Mouse (Mus musculus) forebrain, postnatal 0 days (tissue): ENCODE measurements around the gene H2al1o. TPM values are rescaled to one million over a fixed set of nuclear protein-coding genes. Genes with fewer than 3 reads are reported as not detected.
"Not testable (repeated sequence)": the region's sequence is repeated elsewhere in the genome, so short reads cannot be mapped to it uniquely, and the experiment has no call there.

Experiments used
- ATAC-seq: fragments of 200-750 bp; cut with Nextera tagmentation; 2 replicates; pipeline ENCODE4 v1.8.0; 2017; ENCODE audit warnings: mild to moderate bottlenecking, moderate library complexity
- DNase-seq: peaks from one replicate; pipeline ENCODE4 v3.0.0-alpha.2; 2015
- H3K27ac ChIP-seq: fragments of 300-500 bp; sonication (generic); 2 replicates; pipeline ENCODE4 v1.5.1; 2014; ENCODE audit warnings: low read depth, mild to moderate bottlenecking, antibody characterized with exemption, low read length, moderate library complexity, mixed read lengths
- H3K27me3 ChIP-seq: fragments of 300-500 bp; sonication (generic); 2 replicates; pipeline ENCODE4 v1.6.1; 2014; ENCODE audit warnings: mild to moderate bottlenecking, low read length, mixed read lengths; ENCODE audit not compliant: insufficient read depth
- H3K36me3 ChIP-seq: fragments of 300-500 bp; sonication (generic); 2 replicates; pipeline ENCODE4 v1.6.1; 2014; ENCODE audit warnings: mild to moderate bottlenecking, moderate library complexity; ENCODE audit not compliant: insufficient read depth
- H3K4me1 ChIP-seq: fragments of 300-500 bp; sonication (generic); 2 replicates; pipeline ENCODE4 v1.6.1; 2014; ENCODE audit warnings: antibody characterized with exemption; ENCODE audit not compliant: insufficient read depth
- H3K4me2 ChIP-seq: fragments of 300-500 bp; sonication (generic); 2 replicates; pipeline ENCODE4 v1.6.1; 2014; ENCODE audit warnings: low read depth, mild to moderate bottlenecking, moderate library complexity
- H3K4me3 ChIP-seq: fragments of 300-500 bp; sonication (generic); 2 replicates; pipeline ENCODE4 v1.5.1; 2014; ENCODE audit warnings: low read depth, low read length, mixed read lengths
- H3K9ac ChIP-seq: fragments of 300-500 bp; sonication (generic); 2 replicates; pipeline ENCODE4 v1.6.1; 2014; ENCODE audit warnings: mild to moderate bottlenecking
- H3K9me3 ChIP-seq: fragments of 300-500 bp; sonication (generic); 2 replicates; pipeline ENCODE4 v1.6.1; 2016; ENCODE audit warnings: low read length
- CTCF ChIP-seq: sonication (generic); IDR thresholded peaks from 2 replicates; pipeline ENCODE4 v1.5.1; 2016; ENCODE audit warnings: antibody characterized with exemption, control low read depth, low read depth
- WGBS: fragments of 180-500 bp; shearing (Covaris S2); extraction: QIAGEN DNeasy Blood & Tissue Kit; methylation state at CpG from one replicate; pipeline ENCODE4 v1.1.7; 2014; 5-methylcytosine and 5-hydroxymethylcytosine counted together
- polyA plus RNA-seq: library from polyadenylated mRNA; unstranded; fragments of >200 nt; fragmentation: Nextera tagmentation; extraction: Ambion mirVana; gene quantifications from 2 replicates; pipeline ENCODE4 v1.2.1, GENCODE M21; 2015
- total RNA-seq: library from RNA; depleted of rRNA; stranded (reverse); fragments of >200 nt; gene quantifications from 2 replicates; pipeline ENCODE4 v1.2.3, GENCODE M21; 2014; rRNA removed

The H2al1o gene
- total RNA-seq (not detected in 2 replicates), polyA plus RNA-seq (not detected in 2 replicates)

GRCm38 (mm10) chrX:9572309-9572708, at the start of gene H2al1o:
TSS of gene H2al1o (minus strand) at chrX:9572409.
- not testable (repeated sequence) for ATAC-seq, H3K4me3 ChIP-seq, H3K9me3 ChIP-seq, H3K9ac ChIP-seq, H3K4me1 ChIP-seq, H3K36me3 ChIP-seq, H3K27me3 ChIP-seq, DNase-seq, H3K4me2 ChIP-seq, H3K27ac ChIP-seq
- WGBS = 80% methylated on average over 3 of the region's 3 CpGs

- not testable (repeated sequence) for H3K9me3 ChIP-seq, ATAC-seq, H3K27ac ChIP-seq, H3K4me1 ChIP-seq, H3K4me3 ChIP-seq, H3K36me3 ChIP-seq, H3K27me3 ChIP-seq, H3K9ac ChIP-seq, H3K4me2 ChIP-seq
- peak; percentile 10 for DNase-seq
- WGBS = 65% methylated on average over 7 of the region's 7 CpGs
Measured at GRCm38 (mm10) chrX:9598036-9598435, 25.8 kb upstream of the H2al1o start.

GRCm38 (mm10) chrX:9536881-9537280, 35.3 kb downstream of the H2al1o start:
- no peaks in the 10 kb centered on the region for H3K27me3 ChIP-seq
- 96% methylated on average over 3 of the region's 3 CpGs for WGBS
- H3K4me2 ChIP-seq = no peak overlapping the region
- H3K9me3 ChIP-seq = no peaks in the 10 kb centered on the region
- H3K4me1 ChIP-seq = no peaks in the 10 kb centered on the region
- TF ChIP-seq CTCF = no peak
- no peak for DNase-seq
- H3K36me3 ChIP-seq = no peaks in the 10 kb centered on the region
- H3K27ac ChIP-seq = no peak overlapping the region
- H3K4me3 ChIP-seq = no peak overlapping the region
- H3K9ac ChIP-seq = no peak overlapping the region
- ATAC-seq = no peak

Other genes starting within 250 kb of the H2al1o start
- gene H2al1k, start 221.8 kb downstream of the H2al1o start, total RNA-seq = not detected in 2 replicates
- not detected in 2 replicates for gene H2al1k, start 221.8 kb downstream of the H2al1o start, polyA plus RNA-seq
- gene Cybb, start 84.6 kb downstream of the H2al1o start, total RNA-seq = 0.33 and 0.54 TPM in 2 replicates
- gene Cybb, start 84.6 kb downstream of the H2al1o start, polyA plus RNA-seq = 0.50 and 0.54 TPM in 2 replicates
- 69.4 and 69.9 TPM in 2 replicates for gene Dynlt3, start 90.6 kb upstream of the H2al1o start, total RNA-seq
- 74.4 and 76.5 TPM in 2 replicates for gene Dynlt3, start 90.6 kb upstream of the H2al1o start, polyA plus RNA-seq